Mouse (Mus musculus) adrenal gland, adult 2 months (tissue): ENCODE results near the gene Zfp648. TPM values are rescaled to one million over a fixed set of nuclear protein-coding genes. Genes with fewer than 3 reads are reported as not detected.

Source experiments
- DNase-seq: peaks from one replicate; pipeline ENCODE4 v3.0.0; 2021
- long read RNA-seq: library from polyadenylated mRNA; stranded (forward); transcript quantifications from one replicate; pipeline ENCODE4 v2.0.0, GENCODE M21; 2021
- polyA plus RNA-seq: library from polyadenylated mRNA; depleted of rRNA; stranded (reverse); fragments of >200 nt; gene quantifications from 2 replicates; pipeline ENCODE4 v1.2.3, GENCODE M21; 2012; rRNA removed
- total RNA-seq, 2 experiments: library from RNA; stranded (reverse); gene quantifications; 2 replicates each; pipeline ENCODE4 v1.2.3; 2021

The Zfp648 gene
- total RNA-seq (under 1 TPM; 0.29 to 0.55 TPM), polyA plus RNA-seq (0.89 and 1.2 TPM in 2 replicates)
- long read RNA-seq, partial matches to known transcripts = 0 of 1 reads
- long read RNA-seq, other reads (novel, unspliced or antisense) = 1 of 1 reads

GRCm38 (mm10) chr1:154200955-154201722 lies at the start of gene Zfp648:
Gene Zfp648 (plus strand): TSS chr1:154201187.
- DNase-seq = no peak

- no peak for DNase-seq
Observed at GRCm38 (mm10) chr1:154152539-154152938, 48.4 kb upstream of the Zfp648 start.

DNA sequence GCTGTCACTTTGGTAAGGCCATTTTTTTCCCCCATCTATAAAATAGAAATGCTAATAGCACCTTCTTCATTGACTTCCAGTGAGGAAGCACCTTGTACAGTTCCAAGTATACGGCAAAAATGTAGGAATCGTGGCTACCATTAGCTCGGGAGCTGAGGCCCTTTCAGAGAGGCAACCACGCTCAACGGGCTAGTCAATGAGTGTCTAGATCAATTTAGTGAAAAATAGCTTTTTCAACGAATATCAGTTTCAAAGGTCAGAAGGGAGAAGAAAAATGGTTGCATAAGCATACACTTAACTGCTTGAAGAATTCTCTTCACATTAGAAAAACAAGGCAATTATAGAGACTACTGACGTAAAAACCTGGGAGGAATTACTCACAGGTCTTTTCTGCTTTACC lies 47.2 kb upstream of the Zfp648 start:
- no peak for DNase-seq

- peak; percentile 54 for DNase-seq
Observed at GRCm38 (mm10) chr1:154156177-154157062, 44.6 kb upstream of the Zfp648 start.

DNA sequence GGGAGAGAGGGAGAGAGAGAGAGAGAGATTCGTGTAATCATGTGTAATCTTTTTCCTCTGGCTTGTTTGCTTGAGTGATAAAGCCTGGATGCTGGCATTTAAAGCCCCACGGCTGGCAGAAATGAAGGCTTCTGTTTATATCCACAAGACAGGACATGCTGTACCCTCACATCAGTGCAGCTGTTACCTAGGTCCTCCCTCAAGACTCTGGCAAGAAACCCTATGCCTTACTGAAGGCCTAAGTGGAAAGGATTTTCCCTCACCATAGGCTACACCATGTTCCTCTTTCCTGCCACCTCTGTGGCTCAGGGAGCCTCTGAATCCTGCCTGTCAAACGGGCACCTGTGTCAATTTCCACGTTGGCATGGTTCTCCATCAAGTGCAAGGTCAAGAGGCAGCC lies 43.9 kb upstream of the Zfp648 start:
- no peak for DNase-seq

GRCm38 (mm10) chr1:154167696-154168095 lies 33.3 kb upstream of the Zfp648 start:
- no peak for DNase-seq

GRCm38 (mm10) chr1:154175334-154175733 lies 25.7 kb upstream of the Zfp648 start:
- no peak for DNase-seq

GRCm38 (mm10) chr1:154177781-154178180 lies 23.2 kb upstream of the Zfp648 start:
- peak; percentile 71 for DNase-seq

DNA sequence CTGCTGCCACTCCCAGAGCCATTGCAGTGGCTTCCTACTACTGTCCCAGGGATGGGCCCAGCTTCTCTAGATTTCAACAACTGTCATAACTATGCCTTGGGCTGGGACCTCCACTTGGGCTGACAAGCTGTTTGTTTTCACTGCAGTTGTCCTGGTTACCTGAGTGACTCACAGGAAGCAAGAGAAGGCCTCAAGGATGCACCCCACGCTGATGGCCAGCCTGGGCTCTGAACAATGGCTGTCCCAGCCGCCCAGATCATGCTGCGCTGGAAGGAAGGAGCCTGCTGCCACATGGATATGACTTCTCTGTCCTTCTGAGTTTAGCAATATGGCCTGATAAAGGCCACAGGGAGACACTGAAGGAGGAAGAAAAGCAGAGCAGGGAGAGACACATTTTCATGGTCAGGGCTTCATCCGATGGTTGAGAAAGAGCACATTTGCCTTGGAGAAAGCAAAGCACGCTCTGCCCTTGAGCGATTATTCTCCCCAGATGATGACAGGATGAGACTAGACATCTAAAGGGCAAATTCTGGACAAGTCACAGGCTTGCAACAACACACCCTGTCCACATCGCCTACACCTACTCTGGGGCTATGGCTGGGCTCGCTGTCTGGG lies 22.3 kb upstream of the Zfp648 start:
- DNase-seq = peak; percentile 76

DNA sequence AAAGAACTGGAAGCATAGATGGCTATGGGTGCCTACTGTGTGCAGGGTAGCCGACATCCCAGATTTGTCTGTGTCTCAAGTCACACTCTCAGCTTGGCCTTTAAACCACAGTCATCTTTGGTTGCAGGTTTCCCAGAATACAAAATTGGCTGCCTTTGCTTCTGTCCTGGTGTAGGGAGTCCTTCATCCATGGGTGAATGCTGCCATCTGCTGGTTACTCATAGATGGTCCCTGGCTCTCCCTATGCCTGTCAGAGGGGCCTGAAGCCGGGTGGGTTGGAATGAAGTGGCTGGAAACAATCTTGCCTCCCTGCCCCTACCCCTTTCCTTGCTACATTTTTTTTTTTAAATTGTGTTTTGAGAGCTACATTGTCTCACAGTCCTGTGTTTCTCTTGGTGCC lies 20.0 kb upstream of the Zfp648 start:
- peak; percentile 81 for DNase-seq

GRCm38 (mm10) chr1:154182396-154183076 lies 18.5 kb upstream of the Zfp648 start:
- DNase-seq = no peak

DNA sequence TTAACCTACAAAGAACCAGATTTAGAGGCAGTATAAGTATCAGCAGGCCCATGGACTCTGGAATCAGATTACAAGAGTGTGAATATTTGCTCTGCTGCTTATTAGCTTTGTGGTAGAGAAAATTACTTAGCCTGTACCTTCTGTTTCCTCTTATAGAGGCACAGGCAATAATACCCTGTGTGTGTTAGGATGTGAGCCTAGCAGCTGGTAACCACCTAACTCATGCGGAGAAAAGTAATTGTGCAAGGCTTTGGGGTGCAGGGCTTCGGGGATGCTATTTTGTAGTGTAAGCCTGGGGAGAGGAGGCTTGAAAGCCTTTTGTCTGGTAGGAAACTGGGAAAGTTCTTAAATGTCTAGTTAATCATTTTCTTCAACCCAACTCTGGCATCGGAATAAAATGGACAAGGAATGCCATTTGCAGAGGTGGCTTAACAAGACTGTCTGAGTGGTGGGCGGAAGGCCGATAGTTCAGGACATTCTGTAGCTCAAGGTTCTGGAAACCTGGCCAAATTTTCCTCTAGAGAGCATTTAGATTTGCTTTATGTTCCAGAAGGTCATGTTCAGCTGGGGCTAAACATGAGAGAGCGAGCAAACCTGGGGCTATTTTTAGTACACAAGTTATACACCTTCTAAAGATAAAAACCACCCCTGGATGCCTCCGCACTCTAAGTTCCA lies 17.8 kb upstream of the Zfp648 start:
- DNase-seq = no peak

GRCm38 (mm10) chr1:154188229-154188628 lies 12.8 kb upstream of the Zfp648 start:
- DNase-seq = no peak

- no peak for DNase-seq
Observed at GRCm38 (mm10) chr1:154188631-154189030, 12.4 kb upstream of the Zfp648 start.

DNA sequence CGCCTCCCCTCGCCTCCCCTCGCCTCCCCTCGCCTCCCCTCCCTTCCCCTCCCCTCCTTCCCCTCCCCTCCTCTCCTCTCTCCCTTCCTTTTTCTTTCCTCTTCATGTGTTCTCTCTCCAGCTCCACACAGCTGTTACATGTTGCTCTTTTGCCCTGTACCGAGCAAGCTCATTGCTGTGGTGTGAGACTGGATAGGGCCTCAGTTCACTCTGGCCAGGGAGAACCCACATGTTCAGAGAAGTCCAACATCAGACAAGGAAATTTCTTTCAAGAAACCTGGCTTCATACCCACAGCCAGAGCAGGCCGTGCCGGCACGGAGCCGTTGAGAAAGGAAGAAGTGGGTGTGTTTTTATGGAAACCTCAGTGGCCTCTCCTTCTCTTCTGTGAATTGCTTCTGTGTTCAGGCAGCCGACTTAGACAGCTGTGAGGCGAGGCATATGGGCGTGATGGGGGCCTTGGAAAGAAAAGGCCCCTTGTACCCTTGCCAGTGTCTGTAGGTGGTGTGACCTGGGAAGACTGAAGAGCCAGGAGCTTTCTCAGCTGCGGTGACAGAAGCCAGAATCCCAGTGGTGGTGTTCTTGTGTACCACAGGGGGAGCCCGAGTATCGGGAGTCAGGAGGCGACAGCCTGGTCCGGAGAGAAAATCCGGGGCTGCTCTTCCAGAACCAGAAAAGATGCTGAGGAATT lies 11.0 kb upstream of the Zfp648 start:
- peak; percentile 49 for DNase-seq

- DNase-seq = no peak
Observed at GRCm38 (mm10) chr1:154198896-154199295, 2.1 kb upstream of the Zfp648 start.

DNA sequence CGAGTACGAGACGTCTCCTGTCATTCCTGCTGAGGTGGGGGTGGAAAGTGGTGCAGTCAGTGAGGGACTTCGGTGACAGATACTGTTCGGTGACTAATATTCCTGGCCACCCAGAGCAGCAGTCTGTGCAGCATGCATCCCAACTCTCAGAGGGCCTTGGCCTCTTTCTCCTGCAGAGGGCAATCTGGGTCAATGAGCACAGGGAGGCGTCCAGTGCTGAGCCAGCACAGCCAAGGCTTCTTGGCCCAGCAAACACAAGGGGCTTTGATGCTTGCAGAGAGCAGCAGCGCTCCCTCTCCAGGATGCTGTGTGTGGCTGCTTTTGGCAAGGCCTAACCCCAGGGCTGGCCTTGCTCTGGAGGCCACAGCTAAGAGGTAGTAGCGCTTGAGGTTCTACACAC lies 1.6 kb downstream of the Zfp648 start:
- peak; percentile 90 for DNase-seq

GRCm38 (mm10) chr1:154203386-154203785 lies 2.4 kb downstream of the Zfp648 start:
- no peak for DNase-seq

GRCm38 (mm10) chr1:154204652-154205573 lies 3.9 kb downstream of the Zfp648 start:
- no peak for DNase-seq

DNA sequence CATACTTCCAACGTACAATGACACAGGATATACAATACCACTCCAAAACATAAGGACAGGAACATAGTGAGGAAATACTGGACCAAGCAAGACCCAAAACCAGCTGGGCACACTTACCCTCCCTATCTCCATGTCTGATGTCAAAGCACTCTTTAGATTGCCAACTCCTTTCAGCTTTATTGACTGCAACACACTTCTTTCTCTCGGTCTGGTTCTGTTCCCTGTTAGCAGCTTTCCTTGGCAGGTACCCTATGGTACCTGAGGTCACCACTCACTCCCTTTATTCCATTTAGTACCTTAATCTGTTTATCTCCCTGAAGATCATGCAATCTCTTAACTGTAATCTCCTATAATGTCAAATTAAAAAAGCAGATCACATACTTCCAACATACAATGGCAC lies 19.0 kb downstream of the Zfp648 start:
- DNase-seq = no peak
